Mouse (Mus musculus) left cerebral cortex, postnatal 36 days (tissue): Measurements from ENCODE around the gene Rin3. TPM values are rescaled to one million over a fixed set of nuclear protein-coding genes. Genes with fewer than 3 reads are reported as not detected.

Experiments
- DNase-seq, 2 experiments: peaks; one replicate each; pipeline ENCODE4 v3.0.0; 2021 to 2022; ENCODE audit warnings: low spot score in 2 of 2, mixed read lengths in 1 of 2
- intact Hi-C: fragments of 180-260 bp; cut with DNase I; formaldehyde crosslinking; loops from one replicate; pipeline ENCODE4 v1.15.1; 2025
- total RNA-seq, 2 experiments: library from RNA; stranded (reverse); gene quantifications; 2 replicates each; pipeline ENCODE4 v1.2.3; 2021

Rin3 gene
- 1 to 10 TPM; 3.5 to 4.4 TPM for total RNA-seq

GRCm38 (mm10) chr12:102282763-102283482 is at the start of gene Rin3:
Gene Rin3 (plus strand): TSS chr12:102283048.
- no peak for DNase-seq
- intact Hi-C loops: no loop called here

GRCm38 (mm10) chr12:102235551-102235950 is 47.3 kb upstream of the Rin3 start:
- intact Hi-C loops: no loop called here

GRCm38 (mm10) chr12:102236317-102236716 is 46.5 kb upstream of the Rin3 start:
- intact Hi-C loops: no loop called here
- no peak for DNase-seq

More at GRCm38 (mm10) chr12:102235551-102235950, 47.3 kb upstream of the Rin3 start:
- DNase-seq: no peak

GRCm38 (mm10) chr12:102242076-102242722 is 40.6 kb upstream of the Rin3 start:
- intact Hi-C loops: no loop called here

GRCm38 (mm10) chr12:102243915-102244314 is 38.9 kb upstream of the Rin3 start:
- no peak for DNase-seq
- intact Hi-C loops: no loop called here

More at GRCm38 (mm10) chr12:102242076-102242722, 40.6 kb upstream of the Rin3 start:
- no peak for DNase-seq

- intact Hi-C loops: no loop called here
- no peak for DNase-seq
Observed at GRCm38 (mm10) chr12:102246226-102246625, 36.6 kb upstream of the Rin3 start.

- peak in 1 of 2 experiments; percentile 47 for DNase-seq
- intact Hi-C loops: no loop called here
Observed at GRCm38 (mm10) chr12:102248104-102248503, 34.7 kb upstream of the Rin3 start.

- no peak for DNase-seq
- intact Hi-C loops: loop anchor here (5.0 to 10.0 kb wide), 2 partner anchors 57 to 134 kb away; no protein-coding TSS in a partner anchor
Observed at GRCm38 (mm10) chr12:102250316-102250715, 32.5 kb upstream of the Rin3 start.

- intact Hi-C loops: loop anchor here (5.0 to 10.0 kb wide), 2 partner anchors 56 to 134 kb away; no protein-coding TSS in a partner anchor
Observed at GRCm38 (mm10) chr12:102251070-102251469, 31.8 kb upstream of the Rin3 start.

GRCm38 (mm10) chr12:102251985-102252384 is 30.9 kb upstream of the Rin3 start:
- intact Hi-C loops: loop anchor here (5.0 to 10.0 kb wide), 2 partner anchors 55 to 133 kb away; no protein-coding TSS in a partner anchor
- DNase-seq: peak in 1 of 2 experiments; percentile 38

More at GRCm38 (mm10) chr12:102251070-102251469, 31.8 kb upstream of the Rin3 start:
- peak in 1 of 2 experiments; percentile 22 for DNase-seq

GRCm38 (mm10) chr12:102252525-102252924 is 30.3 kb upstream of the Rin3 start:
- DNase-seq: no peak
- intact Hi-C loops: loop anchor here (5.0 to 10.0 kb wide), 2 partner anchors 55 to 132 kb away; no protein-coding TSS in a partner anchor

DNA sequence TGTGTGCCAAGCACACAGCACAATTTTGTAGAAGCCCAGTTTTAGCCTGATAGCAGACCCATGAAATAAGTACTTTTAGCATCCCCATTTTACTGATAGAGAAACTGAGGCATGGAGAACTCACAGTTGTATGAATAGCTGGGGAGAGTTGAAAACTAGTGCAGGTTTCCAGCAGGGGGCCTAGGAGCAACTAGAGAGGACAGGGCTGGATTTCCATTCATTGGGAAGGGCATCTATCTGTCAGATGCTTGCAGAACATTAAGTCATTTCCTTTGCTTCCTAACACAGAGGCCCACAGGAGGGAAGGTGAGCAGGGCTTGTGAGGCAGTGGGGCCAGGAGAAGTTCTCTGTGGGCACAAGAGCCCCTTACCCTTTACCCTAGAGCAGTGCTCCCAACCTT is 27.8 kb upstream of the Rin3 start:
- intact Hi-C loops: loop anchor here (10.0 kb wide), 1 partner anchor 130 kb away; no protein-coding TSS in a partner anchor
- no peak for DNase-seq

GRCm38 (mm10) chr12:102258522-102259112 is 24.2 kb upstream of the Rin3 start:
- DNase-seq: no peak
- intact Hi-C loops: loop anchor here (10.0 kb wide), 1 partner anchor 126 kb away; no protein-coding TSS in a partner anchor

DNA sequence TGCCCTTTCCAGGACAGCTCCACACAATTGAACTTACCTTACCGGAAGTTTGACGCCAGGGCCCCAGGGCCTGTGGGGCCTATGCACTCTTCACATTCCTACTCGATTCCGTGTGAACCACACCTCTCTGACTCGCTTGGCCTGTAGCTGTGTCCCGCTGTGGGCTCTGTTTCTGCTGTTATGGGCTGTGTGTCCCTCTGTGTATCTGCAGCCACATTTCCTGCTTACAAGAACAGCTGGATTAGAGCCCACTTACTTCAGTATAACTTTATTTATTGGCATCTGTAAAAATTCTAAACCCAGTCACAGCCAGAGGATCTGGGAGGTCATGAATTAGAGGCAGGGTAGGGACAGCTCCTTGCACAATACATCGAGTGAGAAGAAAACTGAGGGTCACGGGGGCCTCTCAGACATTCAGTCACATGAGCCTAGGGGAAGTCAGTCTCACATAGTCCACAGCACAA is 20.9 kb upstream of the Rin3 start:
- no peak for DNase-seq
- intact Hi-C loops: no loop called here

DNA sequence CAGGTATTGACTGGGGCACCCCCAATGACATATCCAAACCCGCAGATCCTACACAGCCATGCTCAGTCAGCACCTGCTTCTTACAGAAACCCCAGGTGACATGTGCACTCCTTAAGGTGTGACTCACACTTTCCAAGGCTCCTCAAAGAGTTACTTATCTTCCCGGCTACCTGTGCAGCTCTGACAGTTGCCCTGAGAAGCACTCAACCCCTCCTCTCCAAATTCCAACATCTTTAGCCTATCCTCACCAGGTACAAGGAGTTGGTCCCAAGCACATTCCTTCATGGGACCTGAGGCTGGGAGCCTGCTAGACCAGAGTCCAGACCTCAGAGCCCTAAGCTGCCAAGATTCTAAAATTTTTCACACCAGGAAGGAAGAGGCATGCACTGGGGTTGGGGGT is 20.0 kb upstream of the Rin3 start:
- DNase-seq: no peak
- intact Hi-C loops: no loop called here

GRCm38 (mm10) chr12:102263249-102263648 is 19.6 kb upstream of the Rin3 start:
- intact Hi-C loops: no loop called here

GRCm38 (mm10) chr12:102266433-102266832 is 16.4 kb upstream of the Rin3 start:
- DNase-seq: no peak

More at GRCm38 (mm10) chr12:102263249-102263648, 19.6 kb upstream of the Rin3 start:
- no peak for DNase-seq

DNA sequence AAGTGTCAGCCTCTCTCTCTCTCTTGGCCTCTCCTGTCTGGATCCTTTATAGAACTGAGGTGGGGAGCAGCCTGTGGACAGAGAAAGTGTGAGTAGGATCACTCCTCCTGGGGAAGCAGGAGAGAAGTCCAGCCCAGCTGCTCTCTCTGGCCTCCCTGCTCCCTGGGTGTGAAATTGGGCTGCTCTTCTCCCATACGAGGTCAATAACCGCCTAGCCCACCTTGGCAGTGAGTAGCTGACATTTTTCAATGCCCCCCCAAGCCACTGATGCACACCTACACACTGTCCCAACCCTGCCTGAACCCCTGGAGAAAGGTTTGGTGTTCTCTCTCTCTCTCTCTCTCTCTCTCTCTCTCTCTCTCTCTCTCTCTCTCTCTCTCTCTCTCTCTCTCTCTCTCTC is 13.7 kb upstream of the Rin3 start:
- intact Hi-C loops: no loop called here
- no peak for DNase-seq

More at GRCm38 (mm10) chr12:102266433-102266832, 16.4 kb upstream of the Rin3 start:
- intact Hi-C loops: no loop called here

- no peak for DNase-seq
- intact Hi-C loops: no loop called here
Observed at GRCm38 (mm10) chr12:102270776-102271405, 12.0 kb upstream of the Rin3 start.
